Comparison of ENCODE assay signal across 15 mouse cellular contexts in the genomic region with DNA sequence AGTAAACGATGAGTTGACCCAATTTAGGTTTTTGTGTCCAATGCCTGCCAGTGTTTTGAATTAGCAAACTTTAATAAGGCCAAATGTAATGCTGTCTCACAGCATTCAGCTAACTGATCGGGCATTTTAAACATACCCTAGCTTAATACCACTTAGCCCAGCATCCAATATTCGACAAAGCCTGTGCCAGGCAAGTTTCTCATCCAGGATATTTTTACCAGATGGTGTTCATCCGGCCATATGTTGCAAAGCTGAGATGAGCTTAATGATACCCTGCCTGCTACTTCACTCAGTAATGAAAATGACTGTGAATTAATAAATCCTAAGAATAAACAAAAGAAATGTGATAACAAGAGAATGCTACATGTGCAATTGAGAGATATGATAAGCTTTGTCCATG.
DNase-seq lines count a peak whose midpoint lies in the region; ATAC-seq and TF ChIP-seq lines count a peak whose summit lies in the region.
"Had no signal": no experiment of that assay in that cellular context is flagged by ENCODE, and none has a peak within 500 bp of the region (broad histone marks: within the 10 kb centered on the region; RNA-seq: fewer than 3 reads in every experiment).

No protein-coding gene starts in this region.

- H3K36me3 ChIP-seq in hindbrain, postnatal 0 days (ENCODE audit: insufficient read depth, low read length), result no peaks in the 10 kb centered on the region
- no peaks in the 10 kb centered on the region for H3K36me3 ChIP-seq in hindbrain, embryonic 12.5 days
- H3K36me3 ChIP-seq: embryonic facial prominence, embryonic 15.5 days; heart, embryonic 10.5 days; limb, embryonic 10.5 days; liver, embryonic 15.5 days had no signal

- TF ChIP-seq POLR2A in brain, embryonic 14.5 days (IDR thresholded peaks at IDR 0.05; ENCODE audit: borderline replicate concordance, extremely low read depth, insufficient read depth, insufficient read length, poor library complexity, severe bottlenecking), result no peak

- DNase-seq in hindbrain, postnatal 0 days (ENCODE audit: low spot score), result peak; percentile 54
- peak; percentile 84 for DNase-seq in brain, embryonic 14.5 days (ENCODE audit: low read depth)
- DNase-seq in cerebellum, adult 9-10 months, result peak; percentile 83
- peak; percentile 49 to 69 for DNase-seq in layer of hippocampus, adult 2 months (ENCODE audit: low spot score in 2 of 2)
- no peak for DNase-seq in ovary, postnatal 36 days (ENCODE audit: low spot score)
- no peak for DNase-seq in Muller cell, postnatal 12 days (ENCODE audit: inconsistent ontology term)
- no peak for DNase-seq in urinary bladder, postnatal 4 days (ENCODE audit: low spot score in 2 of 2)
- DNase-seq: gastrocnemius, adult 2 months; thymus, postnatal 4 days had no signal

- no peak overlapping the region for H3K4me2 ChIP-seq in hindbrain, postnatal 0 days (ENCODE audit: low read depth, low read length)
- H3K4me2 ChIP-seq in hindbrain, embryonic 12.5 days (replicated peaks), result no peak overlapping the region
- H3K4me2 ChIP-seq: embryonic facial prominence, embryonic 15.5 days; liver, embryonic 15.5 days had no signal

- H3K4me3 ChIP-seq in hindbrain, postnatal 0 days (ENCODE audit: low read length), result no peak overlapping the region
- H3K4me3 ChIP-seq in hindbrain, embryonic 12.5 days, result no peak overlapping the region
- no peak overlapping the region for H3K4me3 ChIP-seq in layer of hippocampus, adult 2 months
- H3K4me3 ChIP-seq: embryonic facial prominence, embryonic 15.5 days; gastrocnemius, adult 2 months; heart, embryonic 10.5 days; limb, embryonic 10.5 days; liver, embryonic 15.5 days had no signal

- no peaks in the 10 kb centered on the region for H3K9me3 ChIP-seq in hindbrain, postnatal 0 days (ENCODE audit: low read length)
- H3K9me3 ChIP-seq in hindbrain, embryonic 12.5 days (replicated peaks), result no peaks in the 10 kb centered on the region
- H3K9me3 ChIP-seq: embryonic facial prominence, embryonic 15.5 days; heart, embryonic 10.5 days; limb, embryonic 10.5 days; liver, embryonic 15.5 days had no signal

- no peak overlapping the region for H3K27ac ChIP-seq in hindbrain, postnatal 0 days
- H3K27ac ChIP-seq in hindbrain, embryonic 12.5 days, result no peak overlapping the region
- H3K27ac ChIP-seq in layer of hippocampus, adult 2 months, result no peak overlapping the region
- H3K27ac ChIP-seq: embryonic facial prominence, embryonic 15.5 days; gastrocnemius, adult 2 months; heart, embryonic 10.5 days; kidney, postnatal 0 days; limb, embryonic 10.5 days; liver, embryonic 15.5 days had no signal

- TF ChIP-seq CTCF in hindbrain, postnatal 0 days (IDR thresholded peaks at IDR 0.05; ENCODE audit: low read depth), result no peak
- no peak for TF ChIP-seq CTCF in brain, embryonic 14.5 days (IDR thresholded peaks at IDR 0.05; ENCODE audit: borderline replicate concordance, extremely low read depth, insufficient read depth, insufficient read length)
- TF ChIP-seq CTCF in layer of hippocampus, adult 2 months (conservative IDR thresholded peaks at IDR 0.05), result no peak

- WGBS in hindbrain, postnatal 0 days, result 54% methylated on average over 4 of the region's 4 CpGs
- 77% methylated on average over 4 of the region's 4 CpGs for WGBS in hindbrain, embryonic 12.5 days

- no peaks in the 10 kb centered on the region for H3K4me1 ChIP-seq in hindbrain, postnatal 0 days (ENCODE audit: insufficient read depth, low read length)
- no peaks in the 10 kb centered on the region for H3K4me1 ChIP-seq in hindbrain, embryonic 12.5 days
- H3K4me1 ChIP-seq: embryonic facial prominence, embryonic 15.5 days; heart, embryonic 10.5 days; limb, embryonic 10.5 days; liver, embryonic 15.5 days had no signal

- H3K27me3 ChIP-seq in hindbrain, postnatal 0 days (ENCODE audit: insufficient read depth, low read length), result no peaks in the 10 kb centered on the region
- H3K27me3 ChIP-seq in hindbrain, embryonic 12.5 days, result no peaks in the 10 kb centered on the region
- H3K27me3 ChIP-seq: embryonic facial prominence, embryonic 15.5 days; liver, embryonic 15.5 days had no signal

- H3K9ac ChIP-seq in hindbrain, postnatal 0 days (replicated peaks; ENCODE audit: low read length), result no peak overlapping the region
- H3K9ac ChIP-seq in hindbrain, embryonic 12.5 days, result no peak overlapping the region
- H3K9ac ChIP-seq: embryonic facial prominence, embryonic 15.5 days; liver, embryonic 15.5 days had no signal

- ATAC-seq in hindbrain, postnatal 0 days, result no peak
- no peak for ATAC-seq in hindbrain, embryonic 12.5 days (ENCODE audit: low FRiP score)

Comparison
In these comparisons a context has a peak if more than half of its experiments do, and no peak if none do; other contexts are left out.
1. DNase-seq: peak in hindbrain, postnatal 0 days (single experiment), brain, embryonic 14.5 days (single experiment), cerebellum, adult 9-10 months (single experiment) and layer of hippocampus, adult 2 months (2 of 2); none in ovary, postnatal 36 days (single experiment), Muller cell, postnatal 12 days (single experiment) and urinary bladder, postnatal 4 days (0 of 2).